ENCODE assay signal across 8 mouse cellular contexts in genomic region chr15:61707952-61708351, GRCm38 (mm10).
A peak's percentile ranks its signal among the peaks of the same experiment; 100 is the strongest.
DNase-seq lines count a peak whose midpoint lies in the region; ATAC-seq and TF ChIP-seq lines count a peak whose summit lies in the region.

No protein-coding gene starts in this region.

- no peak overlapping the region for H3K9ac ChIP-seq in forebrain, embryonic 15.5 days (replicated peaks)

- no peak overlapping the region for H3K4me2 ChIP-seq in forebrain, embryonic 15.5 days (replicated peaks)

- intact Hi-C loops in left cerebral cortex, postnatal 36 days (cut with DNase I): no loop called here

- no peak overlapping the region for H3K4me3 ChIP-seq in cerebellum, adult 2 months (replicated peaks; ENCODE audit: insufficient read depth, low read depth, low read length)
- H3K4me3 ChIP-seq in forebrain, embryonic 15.5 days: no peak overlapping the region

- DNase-seq in adrenal gland, adult (ENCODE audit: inconsistent age in 2 of 2, low spot score in 1 of 2): peak; percentile 54 to 87
- DNase-seq in adrenal gland, adult 18-20 months (ENCODE audit: low spot score in 2 of 2): no peak
- peak; percentile 26 for DNase-seq in urinary bladder, postnatal 14 days (ENCODE audit: low spot score)
- no peak for DNase-seq in urinary bladder, adult 18-20 months (ENCODE audit: low spot score in 2 of 2)
- peak; percentile 6 to 16 for DNase-seq in left cerebral cortex, postnatal 36 days (ENCODE audit: low spot score in 2 of 2)
- peak; percentile 6 for DNase-seq in telencephalon, adult 2 months (ENCODE audit: low read depth, low spot score)
- DNase-seq in cerebellum, adult 2 months: no peak

- WGBS in cerebellum, adult 2 months: 14% methylated on average over 6 of the region's 6 CpGs
- 65% methylated on average over 6 of the region's 6 CpGs for WGBS in forebrain, embryonic 15.5 days

- H3K27ac ChIP-seq in cerebellum, adult 2 months (ENCODE audit: insufficient read depth, low read length): no peak overlapping the region
- H3K27ac ChIP-seq in forebrain, embryonic 15.5 days (replicated peaks): no peak overlapping the region

- no peak for TF ChIP-seq CTCF in cerebellum, adult 2 months (IDR thresholded peaks at IDR 0.05; ENCODE audit: borderline replicate concordance, insufficient read depth, low read depth, low read length)

- ATAC-seq in forebrain, embryonic 15.5 days (replicated peaks): no peak

- H3K4me1 ChIP-seq in cerebellum, adult 2 months (ENCODE audit: control insufficient read depth, insufficient read depth, low read length): no peaks in the 10 kb centered on the region
- no peaks in the 10 kb centered on the region for H3K4me1 ChIP-seq in forebrain, embryonic 15.5 days

- H3K36me3 ChIP-seq in forebrain, embryonic 15.5 days: no peaks in the 10 kb centered on the region

- H3K9me3 ChIP-seq in forebrain, embryonic 15.5 days: no peaks in the 10 kb centered on the region

- no peak for TF ChIP-seq POLR2A in cerebellum, adult 2 months (IDR thresholded peaks at IDR 0.05; ENCODE audit: borderline replicate concordance, insufficient read depth, low read length)

- no peaks in the 10 kb centered on the region for H3K27me3 ChIP-seq in cerebellum, adult 2 months (ENCODE audit: control insufficient read depth, insufficient read depth, low read length)
- no peaks in the 10 kb centered on the region for H3K27me3 ChIP-seq in forebrain, embryonic 15.5 days

Comparison
In these comparisons a context has a peak if more than half of its experiments do, and no peak if none do; other contexts are left out.
1. DNase-seq: peak in adrenal gland, adult (2 of 2), urinary bladder, postnatal 14 days (single experiment), left cerebral cortex, postnatal 36 days (2 of 2) and telencephalon, adult 2 months (single experiment); none in adrenal gland, adult 18-20 months (0 of 2), urinary bladder, adult 18-20 months (0 of 2) and cerebellum, adult 2 months (0 of 2).